Mouse (Mus musculus): Measurements from ENCODE around the gene Loxl1.

The Loxl1 gene

DNA sequence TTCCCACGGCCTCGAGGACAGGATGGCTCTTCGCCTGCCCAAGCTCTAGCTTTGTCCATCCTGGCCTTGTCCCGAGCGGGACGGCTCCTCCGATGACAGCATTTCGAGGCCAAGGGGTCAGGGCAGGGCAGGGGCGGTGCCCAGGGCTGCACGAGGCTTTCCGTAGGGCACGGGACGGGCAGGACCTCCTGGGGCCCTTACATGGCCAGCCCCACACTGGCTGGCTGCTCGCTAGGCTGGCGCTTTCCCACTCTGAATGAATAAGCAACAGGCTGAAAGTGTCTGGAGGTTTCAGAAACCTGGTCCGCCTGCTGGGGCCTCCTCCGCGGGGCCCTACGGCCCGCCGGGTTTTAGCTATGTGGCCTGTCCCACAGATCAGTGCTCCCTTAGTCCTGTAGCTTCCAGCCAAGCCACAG is at the start of gene Loxl1:
TSS of gene Loxl1 (minus strand) at position 243 of the 416 bp plus-strand sequence.
- no peak for DNase-seq

DNA sequence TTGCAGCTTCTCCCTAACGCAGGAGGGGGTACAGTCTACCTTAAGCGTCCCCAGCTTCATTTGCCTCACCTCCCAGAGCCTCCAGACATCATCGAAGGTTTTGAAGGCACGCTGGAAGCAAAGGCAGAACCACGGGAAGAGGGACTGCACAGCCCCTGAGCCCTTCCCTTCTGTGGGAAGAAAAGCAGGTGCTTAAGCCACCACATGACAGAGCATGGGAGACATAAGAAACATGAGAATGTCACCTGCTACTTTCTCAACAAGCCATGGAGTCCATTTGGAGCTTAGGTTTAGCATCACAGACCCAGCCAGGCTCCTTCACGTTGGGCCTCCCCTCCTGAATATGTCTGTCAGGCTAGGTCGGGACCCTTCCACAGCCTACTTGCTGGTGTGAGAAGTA is 49.0 kb upstream of the Loxl1 start:
- no peak for DNase-seq

DNA sequence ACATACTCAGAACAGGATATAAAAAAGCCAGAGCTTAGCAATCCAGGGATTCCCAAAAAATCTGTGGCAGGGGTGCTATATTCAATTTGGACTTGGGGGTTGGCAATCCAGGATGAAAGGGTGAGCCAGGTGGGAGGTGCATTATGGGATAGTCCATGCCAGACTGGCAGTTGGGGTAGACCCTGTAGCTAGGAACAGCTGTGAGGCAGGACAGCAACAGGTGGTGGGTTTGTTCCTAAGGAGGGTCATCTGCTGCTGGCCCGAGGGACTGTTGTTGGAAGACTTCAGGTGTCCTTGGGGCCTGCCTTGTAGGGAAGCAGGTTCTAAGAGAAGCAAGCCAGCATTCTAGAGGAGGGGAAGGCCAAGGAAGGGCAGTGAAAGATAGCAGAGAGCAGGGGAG is 48.4 kb upstream of the Loxl1 start:
- DNase-seq: no peak

DNA sequence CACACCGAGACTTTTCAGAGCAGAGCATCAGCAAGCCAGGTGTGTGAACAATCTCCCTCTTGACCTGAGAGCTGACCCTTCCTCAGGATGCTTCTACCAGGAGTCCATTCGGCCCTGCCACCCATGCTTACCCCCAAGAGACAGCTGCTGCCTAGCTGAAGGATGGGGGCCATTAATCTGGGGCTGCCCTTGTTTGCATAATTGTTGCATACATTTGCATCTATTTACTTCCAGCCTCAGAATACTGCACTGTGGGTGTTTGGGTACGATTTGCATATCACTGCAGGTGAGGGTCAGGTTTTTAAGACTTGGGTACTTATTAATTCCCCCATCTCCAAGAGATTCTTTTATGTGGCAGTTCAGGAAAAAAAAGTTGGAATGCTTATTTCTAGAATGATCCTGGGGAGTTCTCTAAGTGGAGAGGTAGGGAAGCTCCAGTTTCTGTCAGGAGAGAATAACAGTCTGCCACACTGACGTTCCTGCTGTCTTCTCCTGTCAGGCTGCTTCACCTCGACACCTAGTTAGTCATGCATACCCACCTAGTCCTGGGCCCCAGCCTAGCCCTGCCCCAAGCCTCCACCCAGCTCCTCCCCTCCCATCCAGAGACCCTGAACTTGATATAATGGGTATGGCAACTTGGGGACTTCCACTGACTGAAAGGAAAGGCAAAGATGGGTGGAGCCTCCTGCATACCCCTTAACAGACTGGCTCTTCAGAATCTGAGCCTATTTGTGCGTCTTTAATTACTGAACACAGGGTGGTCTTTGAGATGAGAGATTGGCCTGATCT is 42.5 kb upstream of the Loxl1 start:
- DNase-seq: no peak

DNA sequence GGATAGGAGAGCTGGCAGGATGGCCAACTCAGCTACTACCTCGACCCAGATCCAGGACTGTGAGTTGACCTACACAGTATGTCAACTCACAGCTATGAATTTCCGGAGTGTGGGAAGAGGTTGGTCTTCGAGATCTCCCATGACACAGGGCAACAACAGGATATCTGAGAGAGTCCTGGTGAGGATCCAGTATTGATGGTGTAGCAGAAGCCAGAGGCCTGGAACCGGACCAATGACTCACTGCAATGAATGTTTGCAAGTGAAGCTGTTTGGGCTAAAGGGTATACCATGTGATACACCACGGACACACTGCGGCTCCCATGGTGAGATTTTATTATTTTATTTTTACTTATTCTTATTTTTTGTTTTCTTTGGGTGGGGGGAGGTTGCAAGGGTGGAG is 41.7 kb upstream of the Loxl1 start:
- no peak for DNase-seq

DNA sequence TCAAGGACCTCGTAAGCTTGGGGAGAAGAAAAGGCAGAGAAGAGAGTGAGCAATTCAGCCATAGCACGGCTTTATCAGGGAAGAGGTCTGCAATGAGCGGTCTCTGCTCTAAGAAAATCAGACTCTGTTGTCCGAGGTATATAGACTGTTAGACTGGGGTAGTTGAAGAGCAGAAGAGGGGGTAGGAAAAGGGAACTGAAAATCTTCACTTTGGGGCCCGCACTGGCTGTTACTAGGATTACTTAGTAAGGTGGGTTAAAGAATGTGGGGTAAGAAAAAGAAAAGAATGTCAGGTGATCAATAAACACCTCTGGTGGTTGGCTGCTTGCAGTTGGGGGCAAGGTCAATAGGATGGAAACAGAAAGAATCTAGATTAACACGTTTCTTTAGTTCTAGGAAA is 40.2 kb upstream of the Loxl1 start:
- DNase-seq: no peak

DNA sequence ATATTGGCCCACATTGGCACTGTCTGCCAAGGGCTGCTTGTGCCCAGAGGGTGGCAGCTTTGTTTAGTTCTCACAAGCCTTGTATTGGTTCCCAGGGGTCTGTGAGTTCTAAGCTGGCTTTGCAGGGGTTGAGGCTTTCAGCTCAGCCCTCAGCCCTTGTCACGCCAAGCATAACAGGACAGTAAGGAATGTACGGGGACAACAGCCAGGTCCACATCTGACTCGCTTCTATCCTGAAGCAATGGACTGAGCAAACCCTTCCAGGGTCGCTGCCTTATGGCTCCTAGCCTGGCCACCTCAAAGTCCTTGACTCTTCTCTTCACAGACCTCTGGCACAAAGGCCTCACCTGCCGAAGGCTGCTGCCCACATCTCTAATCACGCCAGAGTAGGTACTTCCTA is 34.8 kb upstream of the Loxl1 start:
- DNase-seq: no peak

DNA sequence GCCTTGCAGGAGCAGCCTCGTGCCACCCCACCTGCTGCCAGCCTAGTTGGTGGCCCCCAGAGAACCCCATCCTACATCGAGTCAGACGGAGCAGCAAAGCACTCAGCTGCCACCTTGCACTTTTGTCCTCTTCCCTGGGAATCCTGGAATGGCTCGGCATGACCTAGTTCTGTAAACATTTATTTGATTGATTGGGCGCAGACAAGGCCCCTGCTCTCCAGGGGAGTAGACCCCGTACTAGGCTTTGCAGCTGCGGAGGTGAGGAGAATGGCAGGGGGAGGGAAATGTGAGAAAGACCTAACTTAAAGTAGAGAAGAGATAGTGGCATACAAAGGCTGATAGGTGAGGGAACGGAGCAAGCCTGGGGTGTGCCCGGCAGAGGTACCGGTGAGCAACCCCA is 33.5 kb upstream of the Loxl1 start:
- DNase-seq: no peak

DNA sequence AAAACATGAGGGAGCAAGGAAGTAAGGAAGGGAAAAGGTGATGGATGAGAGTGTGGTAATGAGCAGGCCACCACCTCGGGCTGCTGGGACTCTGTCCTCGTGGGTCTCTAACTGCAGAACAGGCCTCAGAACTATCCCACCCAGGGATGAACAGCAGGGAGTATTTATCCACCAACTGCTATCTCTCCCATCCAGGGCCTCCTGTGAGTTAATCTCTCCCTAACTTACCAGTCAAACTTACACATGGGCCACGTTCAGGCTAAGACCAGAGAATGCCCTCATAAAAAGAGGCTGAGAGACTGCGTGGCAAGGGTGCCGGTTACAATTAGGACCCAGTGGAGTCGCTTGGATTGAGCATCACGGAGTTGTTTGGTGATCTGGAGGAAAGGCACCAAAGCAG is 33.0 kb upstream of the Loxl1 start:
- no peak for DNase-seq

DNA sequence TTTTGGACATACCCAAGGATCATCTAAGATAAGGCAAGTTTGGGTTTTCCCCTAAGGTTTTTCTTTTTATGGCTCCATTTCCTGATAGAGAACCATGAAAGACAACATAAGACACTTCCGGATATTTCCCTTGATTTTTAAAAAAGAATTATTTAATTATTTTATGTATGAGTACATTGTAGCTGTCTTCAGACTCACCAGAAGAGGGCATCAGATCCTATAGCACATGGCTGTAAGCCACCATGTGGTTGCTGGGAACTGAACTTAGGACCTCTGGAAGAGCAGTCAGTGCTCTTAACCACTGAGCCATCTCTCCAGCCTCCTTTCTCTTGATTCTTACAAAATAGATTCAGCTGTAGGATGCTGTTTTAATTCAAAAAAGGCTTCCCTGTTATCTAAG is 28.8 kb upstream of the Loxl1 start:
- DNase-seq: no peak

DNA sequence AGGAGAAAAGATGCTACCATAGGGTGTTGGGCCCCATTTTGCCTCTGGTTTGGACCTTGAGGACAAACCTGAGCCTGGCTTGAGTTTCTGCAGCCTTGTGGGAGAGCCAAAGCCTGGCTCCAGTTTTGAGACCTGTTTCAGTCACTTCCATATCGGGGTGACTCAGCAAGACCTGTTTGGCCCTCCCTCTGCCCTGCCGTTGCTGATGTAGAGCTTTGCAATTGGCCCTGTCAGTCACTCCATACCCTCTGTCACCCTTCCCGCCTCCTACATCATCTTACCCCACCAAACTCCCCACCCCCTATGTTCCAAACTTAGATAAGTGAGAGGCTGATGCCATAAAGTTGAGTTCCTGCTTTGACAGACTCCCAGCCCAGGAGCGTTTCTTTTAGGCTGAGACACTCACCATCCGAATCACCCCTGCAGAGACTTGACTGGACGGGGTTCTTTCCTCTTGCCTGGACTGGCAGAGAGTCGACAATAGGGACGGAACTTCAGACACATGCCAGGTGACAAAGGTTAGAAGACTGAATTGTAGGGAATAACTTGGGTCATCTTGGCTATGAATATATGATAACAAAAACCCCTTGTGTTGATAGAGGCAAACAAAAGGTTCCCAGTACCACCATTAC is 23.8 kb upstream of the Loxl1 start:
- no peak for DNase-seq

DNA sequence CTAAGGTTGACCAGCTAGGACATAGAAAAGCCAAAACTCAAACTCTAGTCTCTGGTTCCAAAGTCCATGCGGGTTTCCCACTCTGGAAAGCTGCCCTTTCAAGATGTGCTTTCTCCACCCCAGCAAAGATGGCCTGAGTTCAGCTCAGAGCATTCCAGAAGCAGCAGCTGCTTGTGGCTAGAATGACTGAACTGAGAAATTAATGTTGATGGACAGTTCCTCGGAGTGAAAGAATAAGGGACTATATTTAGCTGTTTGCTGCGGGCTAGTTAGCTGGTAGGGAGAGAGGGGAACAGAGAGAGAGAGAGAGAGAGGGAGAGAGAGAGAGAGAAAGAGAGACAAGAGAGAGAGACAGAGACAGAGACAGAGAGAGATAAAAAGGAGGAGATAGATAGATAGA is 18.3 kb upstream of the Loxl1 start:
- no peak for DNase-seq

DNA sequence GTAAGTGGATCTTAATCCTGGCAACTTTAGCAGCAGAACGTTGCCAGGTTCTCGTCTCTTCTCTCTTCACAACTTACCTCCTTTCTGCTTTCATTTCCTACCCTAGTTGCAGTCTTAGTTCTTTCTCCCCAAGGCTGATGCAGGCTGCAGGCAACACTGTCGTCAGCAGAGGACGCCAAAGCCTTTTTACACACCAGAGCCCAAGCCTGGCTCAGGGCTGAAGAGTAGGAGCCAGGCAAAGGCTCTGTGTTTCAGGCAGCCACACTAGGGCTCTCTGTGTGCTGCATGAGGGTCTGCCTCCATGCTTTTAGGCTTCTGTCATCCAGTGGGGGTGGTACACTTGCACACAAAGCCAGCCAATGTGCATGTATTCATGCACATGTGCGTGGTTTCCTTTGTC is 17.3 kb upstream of the Loxl1 start:
- no peak for DNase-seq

DNA sequence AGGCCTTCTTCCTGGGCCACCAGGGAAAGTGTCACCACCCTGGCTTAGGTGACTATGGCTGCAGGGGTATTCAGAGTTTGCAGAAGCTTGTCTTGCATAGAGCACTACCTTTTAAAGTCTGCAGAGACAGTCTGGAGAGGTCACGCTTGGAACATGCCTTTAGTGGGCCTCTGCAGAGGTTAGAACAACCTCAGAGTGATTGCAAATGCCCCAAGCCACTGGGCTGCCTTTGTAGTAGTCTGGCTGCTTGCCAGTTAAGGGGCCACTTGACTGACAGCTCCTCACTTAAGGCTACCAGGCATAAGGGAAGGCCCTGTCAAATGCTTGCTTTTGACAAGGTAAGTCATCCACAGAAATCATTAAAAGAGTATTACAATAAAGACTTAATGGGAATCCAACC is 14.4 kb upstream of the Loxl1 start:
- DNase-seq: no peak

DNA sequence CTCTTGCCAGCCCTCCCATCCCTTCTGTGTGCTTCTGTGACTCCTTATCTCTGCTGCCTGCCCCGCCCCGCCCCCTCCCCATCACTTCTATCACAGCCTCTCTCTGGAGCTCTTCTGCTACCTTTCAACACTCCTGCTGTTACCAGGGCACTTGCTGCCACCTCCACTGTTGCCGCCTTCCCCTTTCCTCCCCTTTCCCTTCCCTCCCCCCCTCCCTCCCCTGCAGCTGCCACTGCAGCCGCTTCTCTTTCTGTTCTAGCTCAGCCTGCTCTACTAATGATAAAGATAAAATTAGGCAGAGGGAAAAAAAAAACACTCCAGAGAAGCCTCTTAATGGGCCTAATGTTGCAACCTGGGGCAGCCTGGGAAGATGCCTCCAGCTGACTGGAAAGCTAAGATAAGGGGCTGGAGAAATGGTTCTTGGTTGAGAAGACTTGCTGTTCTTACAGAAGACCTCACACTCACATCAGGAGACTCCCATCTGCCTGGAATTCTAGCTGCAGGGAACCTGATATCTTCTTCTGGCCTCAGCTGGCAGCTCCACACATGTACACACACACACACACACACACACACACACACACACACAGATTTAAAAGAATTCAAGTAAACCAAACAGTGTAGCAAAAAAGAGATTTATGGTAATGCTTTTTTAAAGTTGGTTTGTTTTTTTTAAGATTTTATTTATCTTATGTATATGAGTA is 13.6 kb upstream of the Loxl1 start:
- no peak for DNase-seq

DNA sequence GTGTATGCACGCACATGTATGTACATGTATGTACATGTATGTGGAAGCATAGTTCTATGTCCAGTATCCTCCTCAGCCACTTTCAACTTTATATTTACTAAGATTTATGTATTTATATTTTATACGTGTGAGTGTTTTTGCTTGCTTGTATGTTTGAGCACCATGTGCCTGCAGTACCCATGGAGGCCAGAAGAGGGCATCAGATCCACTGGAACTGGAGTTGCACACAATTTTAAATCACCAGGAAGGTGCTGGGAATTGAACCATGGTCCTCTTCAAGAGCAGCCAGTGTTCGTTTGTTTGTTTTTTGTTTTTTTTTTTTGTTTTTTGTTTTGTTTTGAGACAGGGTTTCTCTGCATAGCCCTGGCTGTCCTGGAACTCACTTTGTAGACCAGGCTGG is 8.7 kb upstream of the Loxl1 start:
- no peak for DNase-seq

DNA sequence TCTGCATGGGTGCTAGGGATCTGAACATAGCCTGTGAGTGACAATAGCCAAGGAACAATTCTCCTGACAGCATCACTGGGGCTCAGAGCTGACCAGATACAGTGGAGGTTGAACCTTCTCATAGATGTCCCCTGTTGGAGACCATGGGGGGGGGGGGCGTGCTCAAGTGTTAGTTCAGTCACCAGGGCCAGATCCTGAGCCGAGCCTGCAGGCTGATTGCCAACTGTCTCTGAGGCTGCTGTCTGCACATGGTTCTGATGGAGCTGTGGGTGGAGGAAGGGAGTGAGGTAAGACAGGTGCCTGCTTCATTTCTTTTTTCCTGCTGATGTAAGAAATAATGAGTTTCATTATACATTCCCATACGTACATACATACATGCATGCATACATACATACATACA is 5.3 kb upstream of the Loxl1 start:
- no peak for DNase-seq

DNA sequence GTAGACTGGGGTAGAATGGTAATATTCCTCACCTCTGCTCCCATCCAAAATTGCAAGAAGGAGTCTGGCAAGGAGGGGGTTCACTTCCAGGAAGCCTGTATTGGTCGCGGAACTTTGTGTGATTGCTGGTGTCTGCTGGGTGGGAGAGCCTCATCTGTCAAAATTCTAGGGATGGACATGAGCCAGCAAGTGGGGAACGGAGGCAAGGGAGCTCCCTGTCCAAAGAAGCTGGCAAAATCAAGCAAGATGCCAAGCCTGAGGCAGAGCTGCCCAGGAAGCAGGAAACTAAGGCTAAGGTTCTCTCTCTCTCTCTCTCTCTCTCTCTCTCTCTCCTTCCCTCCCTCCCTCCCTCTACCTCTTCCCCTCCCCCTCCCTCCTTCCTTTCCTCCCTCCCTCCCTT is 4.4 kb upstream of the Loxl1 start:
- no peak for DNase-seq

DNA sequence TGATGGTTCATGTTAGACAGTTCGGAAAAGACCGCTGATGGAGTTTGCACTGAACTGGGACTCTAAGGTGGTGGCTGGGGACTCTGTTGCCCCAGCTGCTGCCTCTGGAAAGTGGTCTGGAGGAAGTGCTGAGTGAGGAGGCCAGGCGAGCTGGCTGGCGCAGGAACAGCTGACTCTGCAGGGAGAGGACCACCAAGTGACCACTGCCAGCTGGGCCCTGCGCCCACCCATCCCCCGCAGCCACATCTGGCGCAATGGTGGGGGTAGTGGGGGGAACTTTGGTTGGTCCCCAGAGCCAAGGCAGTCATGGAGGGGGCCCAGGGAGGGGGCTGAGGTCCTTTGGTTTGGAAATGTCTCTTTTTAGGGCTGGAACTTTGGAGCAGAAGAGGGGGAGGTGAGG is 3.8 kb upstream of the Loxl1 start:
- no peak for DNase-seq

DNA sequence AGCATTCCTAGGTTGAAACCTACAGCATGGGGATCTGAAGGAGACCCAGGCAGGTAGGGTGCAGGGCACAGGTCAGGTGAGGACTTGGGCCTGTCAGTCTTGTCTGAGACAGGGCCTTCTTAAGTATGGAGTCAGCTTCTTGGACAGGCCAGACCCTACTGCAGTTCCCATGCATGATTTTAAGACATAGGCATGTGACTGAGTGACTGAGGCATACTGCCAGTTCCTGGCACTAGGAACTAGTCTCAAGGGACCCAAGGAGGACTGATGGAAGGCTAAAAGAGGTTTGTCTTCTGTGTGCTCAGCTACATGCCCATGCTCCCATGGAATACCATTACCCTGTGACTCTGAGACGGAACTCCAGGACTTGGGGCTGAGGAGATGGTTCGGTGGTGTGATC is 2.9 kb upstream of the Loxl1 start:
- no peak for DNase-seq

DNA sequence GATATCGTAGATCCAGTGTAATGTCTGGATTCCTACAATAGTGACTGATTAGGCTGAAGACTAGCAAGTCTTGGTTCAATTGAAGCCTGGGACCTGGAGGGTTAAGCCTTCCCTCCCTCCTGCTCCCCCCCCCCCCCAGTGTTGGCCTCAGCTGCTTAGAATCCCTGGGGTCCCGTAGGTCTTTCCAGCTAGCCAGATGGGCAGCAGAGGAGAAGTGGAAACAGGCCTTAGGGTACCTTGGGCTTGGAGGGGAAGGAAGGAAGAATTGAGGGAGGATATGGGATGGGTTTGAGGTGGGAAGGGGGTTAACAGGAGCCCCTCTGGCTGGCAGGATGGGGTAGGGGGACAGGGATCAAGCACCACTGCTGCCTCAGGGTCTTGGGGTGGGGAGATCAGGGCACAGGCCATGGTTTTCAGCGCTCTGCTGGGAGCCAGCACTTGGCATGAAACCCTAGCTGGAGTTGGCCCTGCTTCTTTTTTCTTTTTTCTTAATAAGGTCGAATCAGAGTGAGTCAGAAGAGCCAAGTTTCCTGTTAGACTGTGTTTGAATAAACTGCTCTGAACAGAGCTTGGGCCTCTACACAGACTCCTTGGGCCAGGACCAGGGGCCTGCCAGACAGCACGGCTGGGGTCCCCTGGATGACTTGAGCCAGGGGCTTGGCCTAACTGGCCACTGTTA is 1.8 kb upstream of the Loxl1 start:
- no peak for DNase-seq

DNA sequence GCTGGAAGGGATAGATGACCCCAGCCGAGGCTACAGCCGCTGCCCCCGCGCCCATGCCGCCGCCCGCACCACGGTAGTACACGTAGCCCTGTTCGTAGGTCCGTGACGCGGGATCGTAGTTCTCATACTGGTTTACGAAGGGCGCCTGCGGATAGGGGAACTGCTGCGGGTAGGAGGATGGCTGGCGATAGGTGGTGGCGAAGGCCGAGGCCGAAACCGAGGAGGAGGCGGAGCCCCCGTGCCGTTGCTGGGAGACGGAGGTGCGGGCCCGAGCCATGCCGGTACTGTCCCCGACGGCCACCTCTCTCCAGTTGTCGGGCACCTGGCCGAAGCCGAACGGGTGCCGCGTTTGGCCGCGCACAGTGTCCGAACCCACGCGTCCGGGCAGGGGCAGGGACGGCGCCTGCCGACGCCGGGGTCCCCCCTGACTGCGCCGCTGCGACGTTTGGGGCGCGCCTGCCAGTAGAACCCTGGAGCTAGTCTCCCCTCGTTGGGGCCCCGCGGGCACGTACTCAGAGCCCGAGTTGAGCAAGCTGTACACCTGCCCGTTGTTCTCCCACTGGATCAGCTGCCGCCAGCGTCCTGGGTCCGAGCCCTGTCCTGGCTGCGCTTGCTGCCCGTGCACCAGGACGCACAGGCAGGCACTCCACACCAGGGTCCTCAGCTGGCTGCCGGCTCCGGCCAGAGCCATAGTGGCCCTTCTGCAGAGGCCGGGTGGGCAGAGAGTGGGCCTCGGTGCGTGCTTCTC is 616 bp downstream of the Loxl1 start:
- no peak for DNase-seq

All from spleen, adult 18-20 months (tissue).